Mouse (Mus musculus) limb, embryonic 14.5 days (tissue): ENCODE results near the gene 6330409D20Rik. TPM values are rescaled to one million over a fixed set of nuclear protein-coding genes. Genes with fewer than 3 reads are reported as not detected.

Source experiments
- ATAC-seq: fragments of 200-750 bp; cut with Nextera tagmentation; 2 replicates; pipeline ENCODE4 v1.8.0; 2017; ENCODE audit warnings: low read depth, moderate number of reproducible peaks, moderate TSS enrichment; ENCODE audit not compliant: low FRiP score
- DNase-seq: peaks from one replicate; pipeline ENCODE4 v3.0.0-alpha.2; 2015; ENCODE audit warnings: low spot score
- H3K27ac ChIP-seq: fragments of 300-500 bp; sonication (generic); replicated peaks from 2 replicates; pipeline ENCODE4 v1.5.1; 2014; ENCODE audit warnings: low read depth, mild to moderate bottlenecking, low read length, moderate library complexity, mixed read lengths
- H3K27me3 ChIP-seq: fragments of 300-500 bp; sonication (generic); 2 replicates; pipeline ENCODE4 v1.6.1; 2014; ENCODE audit warnings: low read length, mixed read lengths; ENCODE audit not compliant: control insufficient read depth, insufficient read depth
- H3K36me3 ChIP-seq: fragments of 300-500 bp; sonication (generic); 2 replicates; pipeline ENCODE4 v1.6.1; 2014; ENCODE audit warnings: mild to moderate bottlenecking, low read length, moderate library complexity, mixed read lengths; ENCODE audit not compliant: control insufficient read depth, insufficient read depth
- H3K4me1 ChIP-seq: fragments of 300-500 bp; sonication (generic); 2 replicates; pipeline ENCODE4 v1.6.1; 2014; ENCODE audit warnings: antibody characterized with exemption, low read length, mixed read lengths; ENCODE audit not compliant: control insufficient read depth, insufficient read depth
- H3K4me2 ChIP-seq: fragments of 300-500 bp; sonication (generic); replicated peaks from 2 replicates; pipeline ENCODE4 v1.6.1; 2014; ENCODE audit warnings: low read depth, mild to moderate bottlenecking, low read length, moderate library complexity; ENCODE audit not compliant: severe bottlenecking
- H3K4me3 ChIP-seq: fragments of 300-500 bp; sonication (generic); replicated peaks from 2 replicates; pipeline ENCODE4 v1.5.1; 2014; ENCODE audit warnings: low read length
- H3K9ac ChIP-seq: fragments of 300-500 bp; sonication (generic); 2 replicates; pipeline ENCODE4 v1.6.1; 2014; ENCODE audit warnings: mild to moderate bottlenecking, low read depth, low read length, moderate library complexity; ENCODE audit not compliant: severe bottlenecking
- H3K9me3 ChIP-seq: fragments of 300-500 bp; sonication (generic); 2 replicates; pipeline ENCODE4 v1.6.1; 2016; ENCODE audit warnings: low read length; ENCODE audit not compliant: control insufficient read depth
- POLR2A ChIP-seq: fragments of 200-500 bp; IDR thresholded peaks from 2 replicates; pipeline ENCODE4 v1.8.0; 2012; ENCODE audit warnings: inconsistent platforms, mild to moderate bottlenecking, moderate library complexity, borderline replicate concordance; ENCODE audit not compliant: insufficient read depth, insufficient read length; ENCODE audit errors: extremely low read depth
- WGBS: fragments of 180-500 bp; shearing (Covaris S2); extraction: QIAGEN DNeasy Blood & Tissue Kit; methylation state at CpG from one replicate; pipeline ENCODE4 v1.1.7; 2014; 5-methylcytosine and 5-hydroxymethylcytosine counted together
- microRNA counts: library from miRNA; unstranded; fragments of <30 nt; microRNA quantifications from one replicate; lab custom pipeline; 2016
- microRNA-seq: library from miRNA; unstranded; fragments of <30 nt; microRNA quantifications from one replicate; pipeline ENCODE4, GENCODE M21; 2016
- polyA plus RNA-seq, 2 experiments: library from polyadenylated mRNA; depleted of rRNA in 1 of 2; stranded (reverse) in 1 of 2; unstranded in 1 of 2; fragments of >200 nt; fragmentation: Nextera tagmentation in 1 of 2; extraction: Ambion mirVana in 1 of 2; gene quantifications; 2 replicates each; pipeline versions ENCODE4 v1.2.1 to v1.2.3; 2012 to 2014

6330409D20Rik gene
- polyA plus RNA-seq, 2 experiments = 0.14 TPM; not detected in 1

DNA sequence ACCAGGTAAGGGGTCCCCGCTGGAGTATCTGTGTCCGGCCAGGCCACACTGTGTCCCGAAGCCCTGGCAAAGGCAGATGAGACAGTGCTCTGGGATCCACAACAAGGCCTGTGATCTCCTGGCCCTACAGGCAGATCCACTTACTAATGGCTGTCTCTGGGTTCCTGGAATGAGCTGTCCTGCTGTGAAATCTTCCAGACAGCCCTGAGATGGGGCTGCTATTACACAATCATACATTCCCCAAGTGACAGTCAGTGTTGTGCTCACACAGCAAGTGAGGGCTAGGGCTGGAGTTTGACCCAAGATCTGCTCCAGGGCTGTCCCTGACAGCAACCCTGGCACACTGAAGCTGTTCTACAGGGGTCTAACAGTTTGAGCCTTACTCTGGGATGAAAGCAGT is 55.0 kb downstream of the 6330409D20Rik start:
- Histone ChIP-seq H3K4me2 (no peak overlapping the region), H3K36me3 (peaks cover 68% of the 10 kb centered on the region), H3K4me1 (no peaks in the 10 kb centered on the region; the same call in 1 of the 2 replicates), H3K4me3 (no peak overlapping the region), H3K9ac (no peak overlapping the region), H3K27me3 (no peaks in the 10 kb centered on the region), H3K9me3 (no peaks in the 10 kb centered on the region), H3K27ac (no peak overlapping the region)
- no peak for TF ChIP-seq POLR2A
- WGBS = 89% methylated on average over 3 of the region's 3 CpGs
- ATAC-seq = no peak
- DNase-seq = no peak

DNA sequence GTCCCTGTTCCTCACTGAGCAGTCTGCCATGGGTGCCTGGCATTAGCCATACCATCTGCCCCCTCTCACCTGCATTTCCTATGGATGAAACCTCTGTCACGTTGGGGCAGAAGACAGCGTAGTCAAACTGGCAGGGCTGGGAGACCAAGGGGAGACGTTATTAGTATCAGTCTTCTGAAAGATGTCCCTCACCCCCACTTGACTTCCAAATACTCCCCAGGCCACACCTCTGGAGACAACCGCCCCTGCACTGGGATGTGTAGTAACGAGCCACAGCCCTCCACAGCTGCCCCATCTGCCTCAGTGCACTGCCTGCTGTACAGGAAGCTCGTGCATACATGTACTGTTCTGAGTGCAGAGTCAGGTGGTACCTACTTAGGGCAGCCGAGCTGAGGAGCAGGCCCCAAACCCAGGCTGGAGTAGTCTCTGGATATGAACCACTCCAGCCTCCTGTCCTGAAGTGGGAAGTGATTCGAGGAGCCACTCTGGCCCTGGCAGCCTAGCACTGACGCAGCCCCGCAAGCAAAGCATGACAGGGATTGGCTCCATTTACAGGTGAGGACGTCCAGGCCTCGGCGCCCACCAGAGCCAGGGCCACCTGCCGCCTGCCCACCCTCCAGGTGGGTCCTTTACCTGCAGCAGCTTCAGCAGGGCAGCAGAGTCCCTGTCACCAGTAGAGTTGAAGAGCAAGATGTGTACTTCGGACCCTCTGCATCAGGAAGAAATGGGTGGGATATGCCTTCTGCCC is 56.0 kb downstream of the 6330409D20Rik start:
- Histone ChIP-seq H3K27me3 (no peaks in the 10 kb centered on the region), H3K27ac (no peak overlapping the region), H3K4me1 (peaks cover 6% of the 10 kb centered on the region), H3K4me3 (no peak overlapping the region), H3K9me3 (no peaks in the 10 kb centered on the region), H3K9ac (no peak overlapping the region), H3K36me3 (peaks cover 68% of the 10 kb centered on the region), H3K4me2 (no peak overlapping the region)
- TF ChIP-seq POLR2A = no peak
- no peak for DNase-seq
- WGBS = 89% methylated on average over 15 of the region's 15 CpGs
- ATAC-seq = no peak

DNA sequence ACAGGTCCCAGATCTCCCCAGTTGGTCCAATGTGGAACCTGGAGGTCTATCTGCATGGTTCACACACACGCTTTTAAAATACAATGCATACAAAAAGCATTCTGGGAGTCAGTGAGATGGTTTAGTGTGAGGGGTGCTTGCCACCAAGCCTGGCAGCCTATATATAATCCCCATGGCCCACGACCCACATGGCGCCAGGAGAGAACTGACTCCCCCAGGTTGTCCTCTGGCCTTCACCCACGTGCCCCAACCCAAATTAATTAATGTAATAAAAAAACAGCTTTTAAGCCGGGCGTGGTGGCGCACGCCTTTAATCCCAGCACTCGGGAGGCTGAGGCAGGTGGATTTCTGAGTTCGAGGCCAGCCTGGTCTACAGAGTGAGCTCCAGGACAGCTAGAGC is 57.1 kb downstream of the 6330409D20Rik start:
- Histone ChIP-seq H3K27ac (no peak overlapping the region), H3K9ac (no peak overlapping the region), H3K36me3 (peaks cover 72% of the 10 kb centered on the region), H3K4me2 (no peak overlapping the region), H3K27me3 (no peaks in the 10 kb centered on the region), H3K4me1 (peaks cover 8% of the 10 kb centered on the region), H3K9me3 (no peaks in the 10 kb centered on the region), H3K4me3 (no peak overlapping the region)
- TF ChIP-seq POLR2A = no peak
- WGBS = 85% methylated on average over 10 of the region's 10 CpGs
- DNase-seq (no peak), ATAC-seq (no peak)

DNA sequence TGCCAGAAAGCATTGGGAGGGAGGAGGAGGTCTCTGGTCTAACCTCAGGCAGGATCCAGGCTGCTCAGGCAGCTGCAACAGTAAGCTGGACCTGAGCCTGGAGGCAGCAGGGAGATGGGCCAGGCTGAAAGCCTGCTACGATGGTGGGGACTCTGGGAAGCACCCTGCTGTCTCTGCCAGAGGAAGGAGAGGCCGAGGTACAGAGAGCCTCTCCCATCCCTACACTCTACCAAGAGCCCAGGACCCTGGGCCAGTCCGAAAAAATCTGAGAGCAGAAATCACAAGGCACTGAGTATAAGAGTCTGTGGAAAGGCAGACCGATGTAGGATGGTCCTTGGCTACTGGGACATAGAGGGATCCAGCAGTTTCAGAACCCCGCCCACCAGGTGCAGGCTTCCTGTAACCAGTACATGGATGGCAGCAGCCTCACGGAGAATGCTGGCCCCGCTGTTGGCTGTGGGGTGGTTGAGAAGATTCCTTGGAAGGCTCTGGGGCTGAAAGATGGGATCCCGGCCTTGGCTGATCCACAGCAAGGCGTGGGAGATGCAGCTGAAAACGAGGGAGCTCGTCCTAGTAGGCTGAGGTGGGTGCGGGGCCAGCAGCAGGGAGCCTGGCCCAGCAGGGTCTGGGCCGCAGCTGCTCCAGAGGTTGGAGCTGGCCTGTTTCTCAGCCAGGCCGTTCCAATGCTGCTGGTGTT is 57.9 kb downstream of the 6330409D20Rik start:
- ATAC-seq (no peak), DNase-seq (no peak)
- Histone ChIP-seq H3K4me2 (no peak overlapping the region), H3K9ac (no peak overlapping the region), H3K4me3 (no peak overlapping the region), H3K27me3 (no peaks in the 10 kb centered on the region), H3K27ac (no peak overlapping the region), H3K36me3 (peaks cover 71% of the 10 kb centered on the region), H3K4me1 (peaks cover 8% of the 10 kb centered on the region), H3K9me3 (no peaks in the 10 kb centered on the region)
- TF ChIP-seq POLR2A = no peak
- WGBS = 81% methylated on average over 14 of the region's 14 CpGs

MicroRNAs encoded within 50 kb of the gene (microRNA counts, 519-probe panel; counts per million panel counts)
- 1,743 counts per million, percentile 17 among the panel's probes with 10 or more counts for microRNA mmu-miR-2861 (lab: Ali Mortazavi, UCI)

Small RNAs within 50 kb of the gene (microRNA-seq; reads per million reads assigned to microRNA genes)
- not detected for gene Mir2861
- gene Mir3960 = not detected
- not detected for gene Mir8093

Other genes starting within 250 kb of the 6330409D20Rik start
- gene Fam102a, start 205.7 kb downstream of the 6330409D20Rik start, polyA plus RNA-seq (2012; rRNA removed) = 15.3 and 22.8 TPM in 2 replicates
- gene Fam102a, start 205.7 kb downstream of the 6330409D20Rik start, polyA plus RNA-seq (2014; fragmentation: Nextera tagmentation; extraction: Ambion mirVana) = 17.2 TPM in 2 replicates
- gene Dpm2, start 170.2 kb downstream of the 6330409D20Rik start, polyA plus RNA-seq (2012; rRNA removed) = 146 and 178 TPM in 2 replicates
- 122 TPM in 2 replicates for gene Dpm2, start 170.2 kb downstream of the 6330409D20Rik start, polyA plus RNA-seq (2014; fragmentation: Nextera tagmentation; extraction: Ambion mirVana)
- gene Pip5kl1, start 166.2 kb downstream of the 6330409D20Rik start, polyA plus RNA-seq (2012; rRNA removed) = 1.9 and 3.1 TPM in 2 replicates
- gene Pip5kl1, start 166.2 kb downstream of the 6330409D20Rik start, polyA plus RNA-seq (2014; fragmentation: Nextera tagmentation; extraction: Ambion mirVana) = 0.43 and 1.3 TPM in 2 replicates
- gene 9430097D07Rik, start 165.3 kb downstream of the 6330409D20Rik start, polyA plus RNA-seq (2012; rRNA removed) = 0.09 TPM in 1 of 2 replicates, not detected in the other
- 0.17 TPM in 1 of 2 replicates, not detected in the other for gene 9430097D07Rik, start 165.3 kb downstream of the 6330409D20Rik start, polyA plus RNA-seq (2014; fragmentation: Nextera tagmentation; extraction: Ambion mirVana)
- 31.8 and 44.9 TPM in 2 replicates for gene St6galnac4, start 153.9 kb downstream of the 6330409D20Rik start, polyA plus RNA-seq (2012; rRNA removed)
- 33.3 and 33.9 TPM in 2 replicates for gene St6galnac4, start 153.9 kb downstream of the 6330409D20Rik start, polyA plus RNA-seq (2014; fragmentation: Nextera tagmentation; extraction: Ambion mirVana)
- 39.2 and 52.9 TPM in 2 replicates for gene St6galnac6, start 141.3 kb downstream of the 6330409D20Rik start, polyA plus RNA-seq (2012; rRNA removed)
- 10.7 and 11.7 TPM in 2 replicates for gene St6galnac6, start 141.3 kb downstream of the 6330409D20Rik start, polyA plus RNA-seq (2014; fragmentation: Nextera tagmentation; extraction: Ambion mirVana)
- gene Ak1, start 119.3 kb downstream of the 6330409D20Rik start, polyA plus RNA-seq (2012; rRNA removed) = 25.5 and 26.7 TPM in 2 replicates
- 44.1 and 56.2 TPM in 2 replicates for gene Ak1, start 119.3 kb downstream of the 6330409D20Rik start, polyA plus RNA-seq (2014; fragmentation: Nextera tagmentation; extraction: Ambion mirVana)
- gene Eng, start 94.4 kb downstream of the 6330409D20Rik start, polyA plus RNA-seq (2012; rRNA removed) = 61.4 and 91.8 TPM in 2 replicates
- 49.3 and 52.2 TPM in 2 replicates for gene Eng, start 94.4 kb downstream of the 6330409D20Rik start, polyA plus RNA-seq (2014; fragmentation: Nextera tagmentation; extraction: Ambion mirVana)
- gene Fpgs, start 36.9 kb downstream of the 6330409D20Rik start, polyA plus RNA-seq (2012; rRNA removed) = 75.7 and 101 TPM in 2 replicates
- gene Fpgs, start 36.9 kb downstream of the 6330409D20Rik start, polyA plus RNA-seq (2014; fragmentation: Nextera tagmentation; extraction: Ambion mirVana) = 30.7 and 33.4 TPM in 2 replicates
- gene Cdk9, start 27.9 kb downstream of the 6330409D20Rik start, polyA plus RNA-seq (2012; rRNA removed) = 211 and 240 TPM in 2 replicates
- gene Cdk9, start 27.9 kb downstream of the 6330409D20Rik start, polyA plus RNA-seq (2014; fragmentation: Nextera tagmentation; extraction: Ambion mirVana) = 84.7 and 87.1 TPM in 2 replicates
- gene Sh2d3c, start 20.0 kb downstream of the 6330409D20Rik start, polyA plus RNA-seq (2012; rRNA removed) = 36.8 and 52.0 TPM in 2 replicates
- gene Sh2d3c, start 20.0 kb downstream of the 6330409D20Rik start, polyA plus RNA-seq (2014; fragmentation: Nextera tagmentation; extraction: Ambion mirVana) = 18.5 and 20.3 TPM in 2 replicates
- gene Tor2a, start 16.2 kb upstream of the 6330409D20Rik start, polyA plus RNA-seq (2012; rRNA removed) = 82.6 and 169 TPM in 2 replicates
- 81.2 and 86.2 TPM in 2 replicates for gene Tor2a, start 16.2 kb upstream of the 6330409D20Rik start, polyA plus RNA-seq (2014; fragmentation: Nextera tagmentation; extraction: Ambion mirVana)
- 0.47 and 0.70 TPM in 2 replicates for gene Ttc16, start 34.6 kb upstream of the 6330409D20Rik start, polyA plus RNA-seq (2012; rRNA removed)
- 0.12 and 0.15 TPM in 2 replicates for gene Ttc16, start 34.6 kb upstream of the 6330409D20Rik start, polyA plus RNA-seq (2014; fragmentation: Nextera tagmentation; extraction: Ambion mirVana)
- gene Ptrh1, start 34.8 kb upstream of the 6330409D20Rik start, polyA plus RNA-seq (2012; rRNA removed) = 11.3 and 11.5 TPM in 2 replicates
- 5.1 and 5.8 TPM in 2 replicates for gene Ptrh1, start 34.8 kb upstream of the 6330409D20Rik start, polyA plus RNA-seq (2014; fragmentation: Nextera tagmentation; extraction: Ambion mirVana)
- gene Cfap157, start 43.4 kb upstream of the 6330409D20Rik start, polyA plus RNA-seq (2012; rRNA removed) = 0.04 and 0.05 TPM in 2 replicates
- 0.11 and 0.12 TPM in 2 replicates for gene Cfap157, start 43.4 kb upstream of the 6330409D20Rik start, polyA plus RNA-seq (2014; fragmentation: Nextera tagmentation; extraction: Ambion mirVana)
- 22.2 and 22.3 TPM in 2 replicates for gene Stxbp1, start 106.2 kb upstream of the 6330409D20Rik start, polyA plus RNA-seq (2012; rRNA removed)
- 15.8 and 20.8 TPM in 2 replicates for gene Stxbp1, start 106.2 kb upstream of the 6330409D20Rik start, polyA plus RNA-seq (2014; fragmentation: Nextera tagmentation; extraction: Ambion mirVana)
- gene Fam129b, start 135.1 kb upstream of the 6330409D20Rik start, polyA plus RNA-seq (2012; rRNA removed) = 73.5 and 81.0 TPM in 2 replicates
- 45.9 and 46.2 TPM in 2 replicates for gene Fam129b, start 135.1 kb upstream of the 6330409D20Rik start, polyA plus RNA-seq (2014; fragmentation: Nextera tagmentation; extraction: Ambion mirVana)
- gene Rpl12, start 220.5 kb upstream of the 6330409D20Rik start, polyA plus RNA-seq (2012; rRNA removed) = 1,366 and 1,484 TPM in 2 replicates
- 237 and 247 TPM in 2 replicates for gene Rpl12, start 220.5 kb upstream of the 6330409D20Rik start, polyA plus RNA-seq (2014; fragmentation: Nextera tagmentation; extraction: Ambion mirVana)
- gene Lrsam1, start 220.6 kb upstream of the 6330409D20Rik start, polyA plus RNA-seq (2012; rRNA removed) = 18.0 and 20.3 TPM in 2 replicates
- gene Lrsam1, start 220.6 kb upstream of the 6330409D20Rik start, polyA plus RNA-seq (2014; fragmentation: Nextera tagmentation; extraction: Ambion mirVana) = 9.4 and 11.5 TPM in 2 replicates
- gene Slc2a8, start 241.1 kb upstream of the 6330409D20Rik start, polyA plus RNA-seq (2012; rRNA removed) = 26.0 and 40.6 TPM in 2 replicates
- 16.8 and 20.4 TPM in 2 replicates for gene Slc2a8, start 241.1 kb upstream of the 6330409D20Rik start, polyA plus RNA-seq (2014; fragmentation: Nextera tagmentation; extraction: Ambion mirVana)